Mouse (Mus musculus) hindbrain, embryonic 10.5 days (tissue): Measurements from ENCODE around the gene Ppat. TPM values are rescaled to one million over a fixed set of nuclear protein-coding genes. Genes with fewer than 3 reads are reported as not detected.

Experiments used
- DNase-seq: peaks from one replicate; pipeline ENCODE4 v3.0.0-alpha.2; 2017; ENCODE audit warnings: low spot score
- H3K27ac ChIP-seq: fragments of 300-500 bp; sonication (generic); 2 replicates; pipeline ENCODE4 v1.5.1; 2016; ENCODE audit warnings: mild to moderate bottlenecking, moderate library complexity
- H3K27me3 ChIP-seq: fragments of 300-500 bp; sonication (generic); 2 replicates; pipeline ENCODE4 v1.6.1; 2016; ENCODE audit warnings: mild to moderate bottlenecking; ENCODE audit not compliant: poor library complexity, insufficient read depth, severe bottlenecking
- H3K36me3 ChIP-seq: fragments of 300-500 bp; sonication (generic); 2 replicates; pipeline ENCODE4 v1.6.1; 2016; ENCODE audit warnings: mild to moderate bottlenecking, moderate library complexity
- H3K4me1 ChIP-seq: fragments of 300-500 bp; sonication (generic); replicated peaks from 2 replicates; pipeline ENCODE4 v1.6.1; 2016; ENCODE audit warnings: mild to moderate bottlenecking
- H3K4me3 ChIP-seq: fragments of 300-500 bp; sonication (generic); 2 replicates; pipeline ENCODE4 v1.5.1; 2016; ENCODE audit warnings: mild to moderate bottlenecking, moderate library complexity
- H3K9me3 ChIP-seq: fragments of 300-500 bp; sonication (generic); 2 replicates; pipeline ENCODE4 v1.6.1; 2016; ENCODE audit warnings: mild to moderate bottlenecking, moderate library complexity
- WGBS: fragments of 180-500 bp; shearing (Covaris S2); methylation state at CpG from one replicate; pipeline ENCODE4 v1.1.7; 2016; 5-methylcytosine and 5-hydroxymethylcytosine counted together
- polyA plus RNA-seq: library from polyadenylated mRNA; unstranded; fragments of >200 nt; fragmentation: Nextera tagmentation; extraction: Ambion mirVana; gene quantifications from 2 replicates; pipeline ENCODE4 v1.2.1, GENCODE M21; 2016

Gene Ppat
- polyA plus RNA-seq, 1 experiment from 2014 or later: 28.0 TPM

GRCm38 (mm10) chr5:76962545-76962944 is 11.2 kb upstream of the Ppat start:
- Histone ChIP-seq H3K27me3 (no peaks in the 10 kb centered on the region), H3K9me3 (no peaks in the 10 kb centered on the region), H3K36me3 (peaks cover 99% of the 10 kb centered on the region), H3K27ac (no peak overlapping the region), H3K4me1 (no peaks in the 10 kb centered on the region), H3K4me3 (no peak overlapping the region)
- 84% methylated on average over 11 of the region's 11 CpGs for WGBS
- no peak for DNase-seq

- 92% methylated on average over 5 of the region's 5 CpGs for WGBS
- Histone ChIP-seq H3K9me3 (no peaks in the 10 kb centered on the region), H3K4me1 (no peaks in the 10 kb centered on the region), H3K36me3 (peaks cover 99% of the 10 kb centered on the region), H3K4me3 (no peak overlapping the region), H3K27ac (no peak overlapping the region), H3K27me3 (no peaks in the 10 kb centered on the region)
- no peak for DNase-seq
Measured at GRCm38 (mm10) chr5:76959587-76959986, 8.2 kb upstream of the Ppat start.

- whole genome bisulfite sequencing: 98% methylated on average over 1 of the region's 1 CpGs
Measured at GRCm38 (mm10) chr5:76957954-76958353, 6.6 kb upstream of the Ppat start.

GRCm38 (mm10) chr5:76955474-76955873 is 4.1 kb upstream of the Ppat start:
- H3K27me3 ChIP-seq: no peaks in the 10 kb centered on the region
- WGBS: 88% methylated on average over 4 of the region's 4 CpGs
- no peak overlapping the region for H3K4me3 ChIP-seq
- DNase-seq: no peak
- peaks cover 22% of the 10 kb centered on the region for H3K4me1 ChIP-seq
- H3K27ac ChIP-seq: no peak overlapping the region
- peaks cover 66% of the 10 kb centered on the region for H3K36me3 ChIP-seq
- no peaks in the 10 kb centered on the region for H3K9me3 ChIP-seq

More at GRCm38 (mm10) chr5:76957954-76958353, 6.6 kb upstream of the Ppat start:
- Histone ChIP-seq H3K4me3 (no peak overlapping the region), H3K4me1 (peaks cover 14% of the 10 kb centered on the region), H3K36me3 (peaks cover 91% of the 10 kb centered on the region), H3K27me3 (no peaks in the 10 kb centered on the region), H3K9me3 (no peaks in the 10 kb centered on the region), H3K27ac (no peak overlapping the region)
- DNase-seq: no peak

DNA sequence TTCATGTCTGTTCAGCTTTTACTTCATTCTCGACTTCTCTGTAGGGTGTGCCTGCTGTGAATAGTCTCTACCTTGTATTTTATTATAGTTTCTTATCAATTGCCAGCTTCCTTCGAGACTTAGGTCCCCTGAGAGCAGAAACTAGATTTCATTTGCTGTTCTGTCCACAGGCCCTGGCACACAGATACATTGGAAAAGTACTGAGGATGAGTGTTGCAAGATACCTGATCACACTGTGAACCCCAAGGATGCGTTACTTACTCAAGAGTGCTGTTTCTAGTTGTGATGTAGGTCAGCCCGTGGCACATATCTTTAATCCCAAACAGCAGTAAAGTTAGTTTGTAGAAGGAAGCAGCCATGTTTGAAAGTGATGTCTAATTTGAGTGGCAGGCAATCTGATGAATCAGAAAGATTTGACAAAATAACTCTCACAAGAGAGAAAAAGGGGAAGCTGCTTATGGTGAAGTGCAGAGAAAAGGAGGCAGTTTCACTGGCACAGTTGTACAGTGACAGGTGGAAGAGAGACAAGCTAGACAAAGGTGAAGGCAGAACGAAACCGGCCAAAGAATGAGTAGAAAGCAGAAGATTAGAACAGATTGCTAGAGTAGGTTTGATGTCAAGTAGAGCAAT is 3.0 kb upstream of the Ppat start:
- Histone ChIP-seq H3K36me3 (peaks cover 59% of the 10 kb centered on the region), H3K4me3 (0 out of 2 replicates have a peak overlapping the region, but pooled peaks have one; percentile 0), H3K27me3 (no peaks in the 10 kb centered on the region), H3K9me3 (no peaks in the 10 kb centered on the region), H3K27ac (no peak overlapping the region), H3K4me1 (peaks cover 33% of the 10 kb centered on the region)
- no peak for DNase-seq
- WGBS: 90% methylated on average over 6 of the region's 6 CpGs

GRCm38 (mm10) chr5:76953794-76954193 is 2.4 kb upstream of the Ppat start:
- H3K36me3 ChIP-seq: peaks cover 59% of the 10 kb centered on the region
- no peak overlapping the region for H3K27ac ChIP-seq
- H3K4me3 ChIP-seq: 0 out of 2 replicates have a peak overlapping the region, but pooled peaks have one; percentile 68
- no peaks in the 10 kb centered on the region for H3K27me3 ChIP-seq
- DNase-seq: no peak
- H3K9me3 ChIP-seq: no peaks in the 10 kb centered on the region
- WGBS: 84% methylated on average over 3 of the region's 3 CpGs
- H3K4me1 ChIP-seq: peaks cover 36% of the 10 kb centered on the region

DNA sequence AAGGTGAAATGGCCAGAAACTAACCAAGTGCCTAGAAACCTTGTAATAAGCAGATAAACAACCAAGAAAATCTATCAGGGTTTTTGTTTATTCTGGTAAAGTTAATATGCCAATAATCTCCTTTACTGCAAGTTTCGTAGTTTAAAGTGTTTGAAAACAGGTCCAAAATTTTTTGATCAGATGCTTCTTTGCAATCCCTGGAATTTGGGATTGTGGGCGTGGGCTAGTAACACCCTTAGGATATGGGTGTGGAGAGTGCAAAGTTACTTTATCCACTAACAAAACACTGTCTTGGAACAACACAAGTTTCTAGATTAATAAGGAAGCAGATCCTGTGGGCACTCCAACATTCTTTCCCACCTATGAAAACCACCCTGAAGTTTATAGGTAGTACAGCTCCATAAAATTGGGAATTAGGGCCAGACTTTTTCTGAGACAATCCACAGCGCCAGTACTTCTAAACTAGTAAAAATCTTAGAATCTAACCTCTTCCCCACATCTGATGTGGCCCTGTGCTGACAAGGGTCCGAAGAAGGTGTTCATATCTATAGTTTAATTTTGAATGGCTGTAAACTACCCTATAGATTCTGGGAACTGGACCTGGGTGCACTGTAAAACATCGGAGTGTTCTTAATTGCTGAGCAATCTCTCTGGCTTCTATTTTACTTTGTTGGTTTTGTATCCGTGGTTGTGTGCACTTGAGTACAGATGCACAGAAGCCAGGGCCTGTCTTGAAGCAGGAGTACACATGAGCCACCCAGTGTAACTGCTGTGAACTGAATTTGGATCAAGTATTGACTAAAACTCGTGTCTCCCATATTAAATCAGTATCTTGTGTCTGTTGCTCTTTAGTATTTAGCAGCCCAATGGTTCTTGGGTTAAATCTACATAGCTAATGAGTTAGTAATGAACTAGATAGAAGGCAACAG is 998 bp upstream of the Ppat start:
- no peaks in the 10 kb centered on the region for H3K27me3 ChIP-seq
- H3K36me3 ChIP-seq: peaks cover 59% of the 10 kb centered on the region
- DNase-seq: no peak
- peaks cover 46% of the 10 kb centered on the region for H3K4me1 ChIP-seq
- H3K9me3 ChIP-seq: no peaks in the 10 kb centered on the region
- H3K27ac ChIP-seq: peak overlapping the region; percentile 92
- H3K4me3 ChIP-seq: peak overlapping the region; percentile 68
- 26% methylated on average over 7 of the region's 7 CpGs for WGBS

GRCm38 (mm10) chr5:76950343-76951105 is 854 bp downstream of the Ppat start:
- under 1% methylated on average over 24 of the region's 24 CpGs for WGBS
- DNase-seq: no peak
- Histone ChIP-seq H3K9me3 (no peaks in the 10 kb centered on the region), H3K27ac (peak overlapping the region; percentile 92), H3K4me1 (peaks cover 59% of the 10 kb centered on the region), H3K4me3 (peak overlapping the region; percentile 68), H3K27me3 (no peaks in the 10 kb centered on the region), H3K36me3 (peaks cover 55% of the 10 kb centered on the region)

DNA sequence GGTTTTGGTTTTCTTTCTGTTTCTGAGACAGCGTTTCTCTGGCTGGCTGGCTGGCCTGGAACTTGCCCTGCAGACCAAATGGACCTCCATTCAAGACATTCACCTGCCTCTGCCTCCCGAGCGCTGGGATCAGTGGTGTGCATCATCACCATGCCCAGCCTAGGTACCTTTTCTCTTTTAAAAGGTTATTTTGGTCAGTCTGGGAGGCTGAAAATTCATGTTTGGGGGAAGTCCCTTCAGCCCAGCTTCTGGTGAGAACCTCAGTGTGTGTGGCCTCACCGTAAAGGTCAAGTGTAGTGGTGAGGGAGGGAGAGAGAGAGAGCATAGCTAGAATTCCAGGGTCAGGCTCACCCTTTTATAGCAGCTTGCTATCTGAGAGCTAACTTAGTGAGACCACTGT is 3.6 kb downstream of the Ppat start:
- Histone ChIP-seq H3K27ac (no peak overlapping the region), H3K27me3 (no peaks in the 10 kb centered on the region), H3K4me1 (peaks cover 46% of the 10 kb centered on the region), H3K9me3 (no peaks in the 10 kb centered on the region), H3K36me3 (peaks cover 45% of the 10 kb centered on the region), H3K4me3 (no peak overlapping the region)
- DNase-seq: no peak
- 92% methylated on average over 4 of the region's 4 CpGs for WGBS

GRCm38 (mm10) chr5:76947142-76947541 is 4.2 kb downstream of the Ppat start:
- Histone ChIP-seq H3K36me3 (peaks cover 51% of the 10 kb centered on the region), H3K4me3 (no peak overlapping the region), H3K9me3 (no peaks in the 10 kb centered on the region), H3K4me1 (peaks cover 40% of the 10 kb centered on the region), H3K27ac (no peak overlapping the region), H3K27me3 (no peaks in the 10 kb centered on the region)
- DNase-seq: no peak
- 92% methylated on average over 4 of the region's 4 CpGs for WGBS

DNA sequence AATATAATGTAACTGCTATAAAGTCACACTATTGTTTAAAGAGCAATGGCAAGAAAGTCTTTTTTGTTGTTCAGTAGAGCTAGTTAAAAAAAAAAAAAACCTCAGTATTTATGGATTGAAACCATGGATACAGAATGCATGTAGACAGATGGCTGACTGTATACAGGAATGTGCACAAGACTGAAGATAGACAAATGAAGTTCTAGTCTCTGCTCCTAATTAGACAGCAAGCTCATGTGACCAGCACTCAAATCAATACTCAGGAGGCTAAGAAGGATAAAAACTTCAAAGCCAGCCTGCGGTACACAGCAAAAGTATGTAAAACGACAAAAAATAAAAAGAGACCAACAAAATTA is 5.7 kb downstream of the Ppat start:
- no peaks in the 10 kb centered on the region for H3K9me3 ChIP-seq
- H3K27ac ChIP-seq: no peak overlapping the region
- no peaks in the 10 kb centered on the region for H3K27me3 ChIP-seq
- H3K4me3 ChIP-seq: no peak overlapping the region
- WGBS: 88% methylated on average over 2 of the region's 2 CpGs
- peaks cover 66% of the 10 kb centered on the region for H3K36me3 ChIP-seq
- H3K4me1 ChIP-seq: peaks cover 40% of the 10 kb centered on the region
- DNase-seq: no peak

- Histone ChIP-seq H3K4me3 (no peak overlapping the region), H3K9me3 (no peaks in the 10 kb centered on the region), H3K36me3 (peaks cover 71% of the 10 kb centered on the region), H3K27me3 (no peaks in the 10 kb centered on the region), H3K27ac (no peak overlapping the region), H3K4me1 (peaks cover 36% of the 10 kb centered on the region)
- no peak for DNase-seq
- WGBS: 80% methylated on average over 6 of the region's 6 CpGs
Measured at GRCm38 (mm10) chr5:76944965-76945677, 6.3 kb downstream of the Ppat start.
